Mouse (Mus musculus): ENCODE measurements around the gene Dr1.

DNA sequence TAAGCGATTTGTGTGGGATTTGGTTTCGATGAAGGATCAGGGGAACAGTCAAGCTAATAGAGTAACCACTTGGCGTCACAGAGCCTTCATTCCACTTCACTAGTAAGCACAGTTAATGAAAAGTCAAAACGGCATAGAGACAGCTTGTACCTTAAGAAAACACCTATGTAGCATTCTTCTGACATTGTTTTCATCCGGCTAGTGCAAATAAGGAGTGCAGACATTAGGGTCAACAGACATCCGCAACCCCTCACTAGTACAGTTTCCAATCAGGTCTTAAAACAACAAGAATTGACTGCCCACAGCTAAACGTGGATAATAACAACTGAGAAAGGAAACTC, 1.1 kb downstream of the Dr1 start:
- TF ChIP-seq CTCF (IDR thresholded peaks at IDR 0.05; ENCODE audit: borderline replicate concordance, insufficient read depth, low read depth, low read length) (no peak), POLR2A (IDR thresholded peaks at IDR 0.05; ENCODE audit: borderline replicate concordance, insufficient read depth, low read length) (no peak)
